9 mouse cellular contexts compared by ENCODE assay signal in the genomic region with DNA sequence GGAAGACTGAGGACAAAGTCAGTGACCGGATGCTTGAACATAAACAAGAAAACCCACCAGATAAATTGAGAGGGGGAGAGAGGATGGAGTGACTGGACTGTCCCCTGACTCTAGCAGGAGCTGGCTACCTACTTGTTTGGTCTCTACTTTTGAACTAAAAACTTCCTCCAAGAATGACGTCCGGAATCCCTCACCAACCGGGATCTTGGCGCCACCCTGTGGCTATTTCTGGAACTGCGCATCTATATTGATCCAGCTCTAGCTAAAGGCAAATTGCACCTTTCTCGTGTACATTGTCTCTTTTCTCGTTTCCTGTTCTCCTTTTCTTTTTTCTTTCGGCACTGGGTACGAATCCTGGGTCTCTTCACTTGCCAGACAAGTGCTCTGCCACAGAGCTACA. TPM values are rescaled to one million over a fixed set of nuclear protein-coding genes. Genes with fewer than 3 reads are reported as not detected.
DNase-seq lines count a peak whose midpoint lies in the region; ATAC-seq and TF ChIP-seq lines count a peak whose summit lies in the region.
"Had no signal": no experiment of that assay in that cellular context is flagged by ENCODE, and none has a peak within 500 bp of the region (broad histone marks: within the 10 kb centered on the region; RNA-seq: fewer than 3 reads in every experiment).

No protein-coding gene starts in this region.

- H3K9me3 ChIP-seq in intestine, embryonic 14.5 days (ENCODE audit: control insufficient read depth, low read length), result no peaks in the 10 kb centered on the region
- H3K9me3 ChIP-seq in intestine, embryonic 16.5 days (ENCODE audit: control insufficient read depth, low read length), result no peaks in the 10 kb centered on the region
- H3K9me3 ChIP-seq: embryonic facial prominence, embryonic 12.5 days had no signal

- ATAC-seq in intestine, embryonic 14.5 days (replicated peaks; ENCODE audit: low FRiP score, low TSS enrichment, low read depth), result no peak
- ATAC-seq in intestine, embryonic 16.5 days, result no peak
- ATAC-seq in hematopoietic stem cell, adult 5-6 weeks (replicated peaks in 1 of 2; ENCODE audit: insufficient read depth in 1 of 2, low FRiP score in 2 of 2, low TSS enrichment in 1 of 2, low read depth in 1 of 2, poor library complexity in 2 of 2, severe bottlenecking in 2 of 2), result peak; percentile 69 to 72

- H3K9ac ChIP-seq in intestine, embryonic 14.5 days (ENCODE audit: low read length), result no peak overlapping the region
- H3K9ac ChIP-seq in intestine, embryonic 16.5 days (ENCODE audit: low read depth, low read length), result no peak overlapping the region
- H3K9ac ChIP-seq: embryonic facial prominence, embryonic 12.5 days had no signal

- peak; percentile 60; the same call in 1 of the 2 replicates for TF ChIP-seq CTCF in embryonic fibroblast, embryonic 13.5 days (IDR thresholded peaks at IDR 0.05; ENCODE audit: borderline replicate concordance, insufficient read depth, low read length)

- intact Hi-C loops in left cerebral cortex, postnatal 25 days (cut with DNase I), result loop anchor here (1.0 to 10.0 kb wide), 3 partner anchors 27 to 447 kb away; no protein-coding TSS in a partner anchor

- H3K4me3 ChIP-seq in intestine, embryonic 14.5 days (ENCODE audit: low read depth, low read length), result no peak overlapping the region
- no peak overlapping the region for H3K4me3 ChIP-seq in intestine, embryonic 16.5 days (ENCODE audit: low read length)
- H3K4me3 ChIP-seq in embryonic fibroblast, embryonic 13.5 days (ENCODE audit: insufficient read depth, low read length), result no peak overlapping the region
- H3K4me3 ChIP-seq: embryonic facial prominence, embryonic 12.5 days had no signal

- H3K27me3 ChIP-seq in intestine, embryonic 14.5 days (replicated peaks; ENCODE audit: control insufficient read depth, insufficient read depth, low read length), result no peaks in the 10 kb centered on the region
- H3K27me3 ChIP-seq in intestine, embryonic 16.5 days (replicated peaks; ENCODE audit: control insufficient read depth, insufficient read depth, low read length), result no peaks in the 10 kb centered on the region
- H3K27me3 ChIP-seq: embryonic facial prominence, embryonic 12.5 days had no signal

- no peak overlapping the region for H3K27ac ChIP-seq in intestine, embryonic 14.5 days (ENCODE audit: low read depth)
- H3K27ac ChIP-seq in intestine, embryonic 16.5 days (ENCODE audit: low read length), result no peak overlapping the region
- no peak overlapping the region for H3K27ac ChIP-seq in embryonic fibroblast, embryonic 13.5 days (ENCODE audit: insufficient read depth, low read length)
- H3K27ac ChIP-seq: embryonic facial prominence, embryonic 12.5 days had no signal

- H3K4me1 ChIP-seq in intestine, embryonic 14.5 days (replicated peaks; ENCODE audit: control insufficient read depth, insufficient read depth, low read length), result peaks cover 10% of the 10 kb centered on the region; the same call in 1 of the 2 replicates
- H3K4me1 ChIP-seq in intestine, embryonic 16.5 days (ENCODE audit: control insufficient read depth, insufficient read depth, low read length), result peaks cover 12% of the 10 kb centered on the region
- peaks cover 8% of the 10 kb centered on the region; the same call in 1 of the 2 replicates for H3K4me1 ChIP-seq in embryonic fibroblast, embryonic 13.5 days (ENCODE audit: control insufficient read depth, insufficient read depth, low read length)

- peak; percentile 99 for DNase-seq in intestine, embryonic 14.5 days (ENCODE audit: low spot score)
- DNase-seq in adrenal gland, postnatal 4 days (ENCODE audit: low spot score in 2 of 2), result peak; percentile 63 to 69
- DNase-seq in left cerebral cortex, postnatal 25 days (ENCODE audit: low spot score in 2 of 2), result peak; percentile 79 to 82
- DNase-seq in natural killer cell, adult 2 months (ENCODE audit: low spot score in 2 of 2), result peak; percentile 64 to 79
- peak; percentile 74 for DNase-seq in testis, postnatal 14 days (ENCODE audit: low spot score)

- no peaks in the 10 kb centered on the region for H3K36me3 ChIP-seq in intestine, embryonic 14.5 days (ENCODE audit: control insufficient read depth, insufficient read depth, low read length)
- no peaks in the 10 kb centered on the region for H3K36me3 ChIP-seq in intestine, embryonic 16.5 days (ENCODE audit: control insufficient read depth, insufficient read depth, low read length)
- H3K36me3 ChIP-seq: embryonic facial prominence, embryonic 12.5 days had no signal

- TF ChIP-seq POLR2A in embryonic fibroblast, embryonic 13.5 days (IDR thresholded peaks at IDR 0.05; ENCODE audit: low read depth, low read length), result no peak

- 6% methylated on average over 10 of the region's 10 CpGs for WGBS in intestine, embryonic 14.5 days
- WGBS in intestine, embryonic 16.5 days, result 7% methylated on average over 10 of the region's 10 CpGs

- no peak overlapping the region for H3K4me2 ChIP-seq in intestine, embryonic 14.5 days (ENCODE audit: low read length)
- no peak overlapping the region for H3K4me2 ChIP-seq in intestine, embryonic 16.5 days (ENCODE audit: low read depth, low read length)
- H3K4me2 ChIP-seq: embryonic facial prominence, embryonic 12.5 days had no signal

RNA-seq across cellular contexts. Expression of gene Tent5b, which starts 28.4 kb away (rescaled TPM):
- 0.23 and 0.38 TPM in 2 replicates for polyA plus RNA-seq in intestine, embryonic 14.5 days (2014; fragmentation: Nextera tagmentation; extraction: Ambion mirVana)
- 0.66 and 0.73 TPM in 2 replicates for polyA plus RNA-seq in intestine, embryonic 16.5 days (2015; fragmentation: Nextera tagmentation; extraction: Ambion mirVana)
- under 1 TPM; 0.73 to 0.78 TPM for total RNA-seq in adrenal gland, postnatal 4 days (2021)
- 9.1 and 13.3 TPM in 2 replicates for polyA plus RNA-seq in embryonic fibroblast, embryonic 13.5 days (2011; ENCODE audit: insufficient read length, low read depth, missing spikeins)
- total RNA-seq in hematopoietic stem cell, adult 5-6 weeks (2017), result not detected in 2 replicates
- under 1 TPM in 1 of 2 experiments, not detected in 1; 0.21 TPM for total RNA-seq in left cerebral cortex, postnatal 25 days (2021)

RNA-seq across cellular contexts. Expression of gene Trnp1, which starts 46.8 kb away (rescaled TPM):
- 1.1 and 2.4 TPM in 2 replicates for polyA plus RNA-seq in intestine, embryonic 14.5 days (2014; fragmentation: Nextera tagmentation; extraction: Ambion mirVana)
- polyA plus RNA-seq in intestine, embryonic 16.5 days (2015; fragmentation: Nextera tagmentation; extraction: Ambion mirVana), result 0.70 and 0.81 TPM in 2 replicates
- total RNA-seq in adrenal gland, postnatal 4 days (2021), result 1 to 10 TPM; 6.9 to 8.0 TPM
- 32.3 and 37.4 TPM in 2 replicates for polyA plus RNA-seq in embryonic fibroblast, embryonic 13.5 days (2011; ENCODE audit: insufficient read length, low read depth, missing spikeins)
- not detected in 2 replicates for total RNA-seq in hematopoietic stem cell, adult 5-6 weeks (2017)
- total RNA-seq in left cerebral cortex, postnatal 25 days (2021), result 100 to 1,000 TPM; 157 to 177 TPM

Comparison
In these comparisons a context has a peak if more than half of its experiments do, and no peak if none do; other contexts are left out.
1. ATAC-seq: peak in hematopoietic stem cell, adult 5-6 weeks (2 of 2); none in intestine, embryonic 14.5 days (single experiment) and intestine, embryonic 16.5 days (single experiment).
2. RNA of gene Trnp1, which starts 46.8 kb away (total RNA-seq): 157 to 177 TPM in left cerebral cortex, postnatal 25 days; 6.9 to 8.0 TPM in adrenal gland, postnatal 4 days and not detected in hematopoietic stem cell, adult 5-6 weeks; every median in the first group is over 10 times any median in the second.
3. Peak in every context shown above with its lines, with median percentiles within 50 percentile points of each other: DNase-seq.